Mouse (Mus musculus): ENCODE measurements around the gene Tfpi.

Gene Tfpi

GRCm38 (mm10) chr2:84455236-84455799, 21.3 kb downstream of the Tfpi start:
- DNase-seq (ENCODE audit: low read depth, low spot score): peak; percentile 91
- Histone ChIP-seq H3K27me3 (ENCODE audit: control insufficient read depth, insufficient read depth, low read length, poor library complexity, severe bottlenecking) (no peaks in the 10 kb centered on the region), H3K36me3 (ENCODE audit: control insufficient read depth, insufficient read depth, low read length, poor library complexity, severe bottlenecking) (no peaks in the 10 kb centered on the region)

GRCm38 (mm10) chr2:84454551-84455235, 21.9 kb downstream of the Tfpi start:
- peak; percentile 26 for DNase-seq (ENCODE audit: low read depth, low spot score)

GRCm38 (mm10) chr2:84454051-84454450, 22.5 kb downstream of the Tfpi start:
- Histone ChIP-seq H3K36me3 (ENCODE audit: control insufficient read depth, insufficient read depth, low read length, poor library complexity, severe bottlenecking) (no peaks in the 10 kb centered on the region), H3K27me3 (ENCODE audit: control insufficient read depth, insufficient read depth, low read length, poor library complexity, severe bottlenecking) (no peaks in the 10 kb centered on the region)
- peak; percentile 85 for DNase-seq (ENCODE audit: low read depth, low spot score)

More at GRCm38 (mm10) chr2:84454551-84455235, 21.9 kb downstream of the Tfpi start:
- Histone ChIP-seq H3K27me3 (ENCODE audit: control insufficient read depth, insufficient read depth, low read length, poor library complexity, severe bottlenecking) (no peaks in the 10 kb centered on the region), H3K36me3 (ENCODE audit: control insufficient read depth, insufficient read depth, low read length, poor library complexity, severe bottlenecking) (no peaks in the 10 kb centered on the region)

DNA sequence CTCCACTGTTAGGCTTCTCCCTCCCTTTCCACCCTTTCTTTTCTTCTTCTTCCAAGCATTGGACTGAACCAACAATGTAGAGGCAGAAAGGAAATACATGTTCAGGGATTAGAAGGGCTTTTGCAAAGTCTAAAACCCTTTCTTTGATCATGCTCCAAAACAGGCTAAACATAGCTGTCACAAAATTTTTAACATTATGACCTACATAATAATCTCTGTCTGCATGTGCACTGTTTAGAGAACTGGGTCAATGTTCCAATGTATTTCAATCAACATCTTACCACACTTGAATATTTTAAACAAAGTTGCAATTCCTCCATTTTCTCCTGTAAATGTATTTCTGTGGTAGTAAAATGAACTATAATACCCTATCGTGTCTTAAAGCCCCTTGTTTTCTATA, 31.1 kb downstream of the Tfpi start:
- no peak for DNase-seq (ENCODE audit: low read depth, low spot score)
- no peaks in the 10 kb centered on the region for H3K27me3 ChIP-seq (ENCODE audit: control insufficient read depth, insufficient read depth, low read length, poor library complexity, severe bottlenecking)
- H3K36me3 ChIP-seq (ENCODE audit: control insufficient read depth, insufficient read depth, low read length, poor library complexity, severe bottlenecking): no peaks in the 10 kb centered on the region

DNA sequence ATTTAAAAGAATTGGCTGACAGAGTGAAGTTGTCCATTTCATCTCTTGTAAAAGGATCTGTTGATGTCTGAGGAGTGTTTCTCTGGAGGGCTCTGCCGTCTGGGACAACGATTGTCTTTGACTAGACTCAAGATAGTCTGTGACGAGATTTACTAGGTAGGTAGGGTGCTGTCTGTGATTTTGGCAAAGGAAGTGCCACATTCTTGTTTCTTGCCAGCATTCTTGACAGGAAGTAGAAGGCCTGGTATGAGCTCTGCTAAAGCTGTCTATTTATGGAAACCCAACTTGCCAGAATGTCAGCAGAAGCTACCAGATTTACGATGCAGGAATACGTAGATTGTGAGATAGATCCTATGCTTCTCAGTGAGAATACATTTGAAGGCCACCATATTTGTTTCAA, 34.6 kb downstream of the Tfpi start:
- no peaks in the 10 kb centered on the region for H3K27me3 ChIP-seq (ENCODE audit: control insufficient read depth, insufficient read depth, low read length, poor library complexity, severe bottlenecking)

GRCm38 (mm10) chr2:84429724-84430123, 46.9 kb downstream of the Tfpi start:
- H3K27me3 ChIP-seq (ENCODE audit: control insufficient read depth, insufficient read depth, low read length, poor library complexity, severe bottlenecking): no peaks in the 10 kb centered on the region
- peak; percentile 84 for DNase-seq (ENCODE audit: low read depth, low spot score)
- H3K36me3 ChIP-seq (ENCODE audit: control insufficient read depth, insufficient read depth, low read length, poor library complexity, severe bottlenecking): no peaks in the 10 kb centered on the region

More for the DNA sequence above, 34.6 kb downstream of the Tfpi start:
- no peak for DNase-seq (ENCODE audit: low read depth, low spot score)
- H3K36me3 ChIP-seq (ENCODE audit: control insufficient read depth, insufficient read depth, low read length, poor library complexity, severe bottlenecking): no peaks in the 10 kb centered on the region

DNA sequence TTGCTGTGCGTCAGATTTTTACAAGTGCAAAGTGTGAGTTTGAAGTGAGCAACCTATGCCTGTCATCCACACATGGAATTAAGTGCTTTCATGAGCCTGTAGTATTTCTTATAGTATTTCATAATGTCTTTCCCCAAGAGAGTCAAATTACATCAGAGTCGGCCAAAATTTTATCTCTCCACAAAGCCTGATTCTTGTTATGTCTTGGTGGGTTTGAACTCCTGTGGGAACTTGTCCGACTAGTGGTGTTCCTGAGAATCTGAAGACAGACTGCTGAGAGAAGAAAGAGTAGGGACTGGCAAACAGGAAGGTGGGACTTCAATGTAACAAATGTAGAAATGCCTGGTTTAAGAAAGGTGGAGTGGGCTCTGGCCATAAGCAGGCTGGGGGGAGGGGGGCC, 47.7 kb downstream of the Tfpi start:
- Histone ChIP-seq H3K27me3 (ENCODE audit: control insufficient read depth, insufficient read depth, low read length, poor library complexity, severe bottlenecking) (no peaks in the 10 kb centered on the region), H3K36me3 (ENCODE audit: control insufficient read depth, insufficient read depth, low read length, poor library complexity, severe bottlenecking) (no peaks in the 10 kb centered on the region)
- no peak for DNase-seq (ENCODE audit: low read depth, low spot score)

GRCm38 (mm10) chr2:84426531-84426930, 50.0 kb downstream of the Tfpi start:
- Histone ChIP-seq H3K36me3 (ENCODE audit: control insufficient read depth, insufficient read depth, low read length, poor library complexity, severe bottlenecking) (no peaks in the 10 kb centered on the region), H3K27me3 (ENCODE audit: control insufficient read depth, insufficient read depth, low read length, poor library complexity, severe bottlenecking) (no peaks in the 10 kb centered on the region)
- DNase-seq (ENCODE audit: low read depth, low spot score): peak; percentile 54

DNA sequence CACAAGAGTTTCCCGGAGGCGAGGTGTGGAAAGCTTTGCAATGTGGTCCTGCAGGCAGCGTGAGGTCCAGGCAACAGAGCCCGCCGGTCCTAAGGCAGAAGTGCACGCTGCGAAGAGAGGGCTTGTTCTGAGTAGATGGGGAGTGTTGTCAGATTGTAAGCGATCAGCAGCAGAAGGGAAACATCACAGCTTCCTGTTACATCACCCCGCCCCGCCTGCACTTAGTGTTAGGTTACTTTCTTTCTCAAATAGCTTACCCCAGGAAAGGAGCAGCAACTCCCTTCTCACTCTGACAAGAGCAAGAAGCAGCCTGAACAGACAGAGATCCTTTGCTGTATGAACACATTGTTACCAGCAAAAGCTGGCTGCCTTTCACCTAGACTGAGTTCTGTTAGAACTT, 51.4 kb downstream of the Tfpi start, which contains the start of gene Calcrl:
Gene Calcrl (minus strand): TSS at position 274 of the 400 bp plus-strand sequence.
- H3K27me3 ChIP-seq (ENCODE audit: control insufficient read depth, insufficient read depth, low read length, poor library complexity, severe bottlenecking): no peaks in the 10 kb centered on the region
- H3K36me3 ChIP-seq (ENCODE audit: control insufficient read depth, insufficient read depth, low read length, poor library complexity, severe bottlenecking): no peaks in the 10 kb centered on the region
- DNase-seq (ENCODE audit: low read depth, low spot score): peak; percentile 83

DNA sequence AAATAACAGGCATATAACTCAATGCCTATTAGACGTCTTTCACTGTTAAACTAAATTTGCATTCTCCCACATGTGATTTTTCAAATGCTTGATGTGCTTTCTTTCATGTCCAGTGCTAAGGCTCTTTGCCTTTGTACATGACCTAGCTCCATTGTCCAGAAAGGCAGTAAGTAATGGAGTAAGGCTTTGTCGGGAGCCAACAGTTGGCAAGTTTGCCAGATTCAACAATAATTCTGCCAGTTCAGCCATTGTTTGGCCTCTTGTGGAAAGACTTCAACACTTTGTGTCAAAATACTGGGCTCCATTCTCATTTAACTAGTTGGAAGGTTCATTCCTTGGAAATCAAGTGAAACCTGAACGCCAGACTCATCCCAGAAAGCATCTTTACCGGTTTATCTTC, 60.1 kb downstream of the Tfpi start:
- no peak for DNase-seq (ENCODE audit: low read depth, low spot score)
- Histone ChIP-seq H3K27me3 (ENCODE audit: control insufficient read depth, insufficient read depth, low read length, poor library complexity, severe bottlenecking) (no peaks in the 10 kb centered on the region), H3K36me3 (ENCODE audit: control insufficient read depth, insufficient read depth, low read length, poor library complexity, severe bottlenecking) (no peaks in the 10 kb centered on the region)

- H3K27me3 ChIP-seq (ENCODE audit: control insufficient read depth, insufficient read depth, low read length, poor library complexity, severe bottlenecking): no peaks in the 10 kb centered on the region
- DNase-seq (ENCODE audit: low read depth, low spot score): no peak
Measured at GRCm38 (mm10) chr2:84409796-84410592, 66.6 kb downstream of the Tfpi start.

GRCm38 (mm10) chr2:84404834-84405233, 71.7 kb downstream of the Tfpi start:
- H3K27me3 ChIP-seq (ENCODE audit: control insufficient read depth, insufficient read depth, low read length, poor library complexity, severe bottlenecking): no peaks in the 10 kb centered on the region

More at GRCm38 (mm10) chr2:84409796-84410592, 66.6 kb downstream of the Tfpi start:
- H3K36me3 ChIP-seq (ENCODE audit: control insufficient read depth, insufficient read depth, low read length, poor library complexity, severe bottlenecking): no peaks in the 10 kb centered on the region

DNA sequence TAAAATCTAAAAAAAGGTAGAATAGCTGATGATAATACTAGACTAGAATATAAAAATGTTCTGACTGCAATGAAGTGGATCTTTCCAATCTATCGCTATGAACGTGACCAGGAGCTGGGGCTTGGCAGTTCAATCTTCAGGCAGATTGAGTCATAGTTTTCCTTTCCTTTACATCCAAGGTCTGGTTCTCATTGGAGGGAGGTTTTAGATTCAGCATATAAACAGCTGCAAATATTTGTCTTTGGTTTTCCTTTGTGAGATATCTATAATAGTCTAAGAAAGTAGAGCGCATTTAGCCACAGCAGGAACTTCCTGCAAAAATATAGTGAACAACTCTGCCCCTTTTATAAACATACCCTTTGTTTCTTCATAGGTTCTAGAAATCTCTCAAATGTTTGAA, 73.9 kb downstream of the Tfpi start:
- Histone ChIP-seq H3K36me3 (ENCODE audit: control insufficient read depth, insufficient read depth, low read length, poor library complexity, severe bottlenecking) (no peaks in the 10 kb centered on the region), H3K27me3 (ENCODE audit: control insufficient read depth, insufficient read depth, low read length, poor library complexity, severe bottlenecking) (no peaks in the 10 kb centered on the region)
- DNase-seq (ENCODE audit: low read depth, low spot score): no peak

More at GRCm38 (mm10) chr2:84404834-84405233, 71.7 kb downstream of the Tfpi start:
- no peaks in the 10 kb centered on the region for H3K36me3 ChIP-seq (ENCODE audit: control insufficient read depth, insufficient read depth, low read length, poor library complexity, severe bottlenecking)
- DNase-seq (ENCODE audit: low read depth, low spot score): no peak

- DNase-seq (ENCODE audit: low read depth, low spot score): no peak
- Histone ChIP-seq H3K27me3 (ENCODE audit: control insufficient read depth, insufficient read depth, low read length, poor library complexity, severe bottlenecking) (no peaks in the 10 kb centered on the region), H3K36me3 (ENCODE audit: control insufficient read depth, insufficient read depth, low read length, poor library complexity, severe bottlenecking) (no peaks in the 10 kb centered on the region)
Measured at GRCm38 (mm10) chr2:84396557-84396956, 80.0 kb downstream of the Tfpi start.

- no peak for DNase-seq (ENCODE audit: low read depth, low spot score)
- Histone ChIP-seq H3K27me3 (ENCODE audit: control insufficient read depth, insufficient read depth, low read length, poor library complexity, severe bottlenecking) (no peaks in the 10 kb centered on the region), H3K36me3 (ENCODE audit: control insufficient read depth, insufficient read depth, low read length, poor library complexity, severe bottlenecking) (no peaks in the 10 kb centered on the region)
Measured at GRCm38 (mm10) chr2:84393236-84393635, 83.3 kb downstream of the Tfpi start.
